Mouse (Mus musculus): ENCODE data around the gene Ucn3.

- no peak for TF ChIP-seq CTCF (IDR thresholded peaks at IDR 0.05; ENCODE audit: insufficient read depth, low read length)
- TF ChIP-seq POLR2A (IDR thresholded peaks at IDR 0.05; ENCODE audit: borderline replicate concordance, extremely low read depth, low read depth, low read length): no peak
Measured at GRCm38 (mm10) chr13:3926046-3926445, 19.1 kb downstream of the Ucn3 start.
